Mouse (Mus musculus) embryonic facial prominence, embryonic 10.5 days (tissue): ENCODE measurements at regions not wholly inside any gene's neighbourhood (a gene's known extent, or its start where the extent isn't known, plus 50 kb on each side); places are given as distances from the start of the nearest gene placed in this dataset.

Experiments used
- DNase-seq: peaks from one replicate; pipeline ENCODE4 v3.0.0-alpha.2; 2017; ENCODE audit warnings: low spot score
- H3K27ac ChIP-seq: fragments of 300-500 bp; sonication (generic); replicated peaks from 2 replicates; pipeline ENCODE4 v1.5.1; 2016; ENCODE audit warnings: mild to moderate bottlenecking
- H3K27me3 ChIP-seq: fragments of 300-500 bp; sonication (generic); replicated peaks from 2 replicates; pipeline ENCODE4 v1.6.1; 2016; ENCODE audit warnings: low read depth, mild to moderate bottlenecking; ENCODE audit not compliant: poor library complexity, severe bottlenecking
- H3K36me3 ChIP-seq: fragments of 300-500 bp; sonication (generic); replicated peaks from 2 replicates; pipeline ENCODE4 v1.6.1; 2016; ENCODE audit warnings: mild to moderate bottlenecking, moderate library complexity
- H3K4me1 ChIP-seq: fragments of 300-500 bp; sonication (generic); 2 replicates; pipeline ENCODE4 v1.6.1; 2016
- H3K4me3 ChIP-seq: fragments of 300-500 bp; sonication (generic); 2 replicates; pipeline ENCODE4 v1.5.1; 2016; ENCODE audit warnings: mild to moderate bottlenecking, moderate library complexity
- H3K9me3 ChIP-seq: fragments of 300-500 bp; sonication (generic); 2 replicates; pipeline ENCODE4 v1.6.1; 2016; ENCODE audit warnings: mild to moderate bottlenecking
- whole genome bisulfite sequencing: fragments of 180-500 bp; shearing (Covaris S2); methylation state at CpG from one replicate; pipeline ENCODE4 v1.1.7; 2016; 5-methylcytosine and 5-hydroxymethylcytosine counted together

GRCm38 (mm10) chr16:78451251-78451650, 74.3 kb upstream of the Btg3 start:
- DNase-seq: no peak
- Histone ChIP-seq H3K27ac (no peak overlapping the region), H3K4me3 (no peak overlapping the region), H3K4me1 (no peaks in the 10 kb centered on the region), H3K9me3 (no peaks in the 10 kb centered on the region), H3K36me3 (no peaks in the 10 kb centered on the region), H3K27me3 (no peaks in the 10 kb centered on the region)
- WGBS: 83% methylated on average over 11 of the region's 11 CpGs

GRCm38 (mm10) chr16:78449231-78449630, 72.2 kb upstream of the Btg3 start:
- Histone ChIP-seq H3K4me1 (no peaks in the 10 kb centered on the region), H3K9me3 (no peaks in the 10 kb centered on the region)
- DNase-seq: no peak

GRCm38 (mm10) chr16:78443262-78443661, 66.3 kb upstream of the Btg3 start:
- H3K9me3 ChIP-seq: no peaks in the 10 kb centered on the region
- WGBS: 95% methylated on average over 8 of the region's 8 CpGs
- H3K4me3 ChIP-seq: no peak overlapping the region

More at GRCm38 (mm10) chr16:78449231-78449630, 72.2 kb upstream of the Btg3 start:
- H3K27ac ChIP-seq: no peak overlapping the region
- H3K36me3 ChIP-seq: no peaks in the 10 kb centered on the region
- no peak overlapping the region for H3K4me3 ChIP-seq
- whole genome bisulfite sequencing: 97% methylated on average over 8 of the region's 8 CpGs
- no peaks in the 10 kb centered on the region for H3K27me3 ChIP-seq

GRCm38 (mm10) chr16:78442830-78443229, 65.8 kb upstream of the Btg3 start:
- Histone ChIP-seq H3K27ac (no peak overlapping the region), H3K27me3 (no peaks in the 10 kb centered on the region), H3K4me1 (no peaks in the 10 kb centered on the region), H3K9me3 (no peaks in the 10 kb centered on the region), H3K4me3 (no peak overlapping the region), H3K36me3 (no peaks in the 10 kb centered on the region)
- WGBS: 94% methylated on average over 7 of the region's 7 CpGs
- no peak for DNase-seq

More at GRCm38 (mm10) chr16:78443262-78443661, 66.3 kb upstream of the Btg3 start:
- H3K36me3 ChIP-seq: no peaks in the 10 kb centered on the region
- no peak overlapping the region for H3K27ac ChIP-seq
- no peaks in the 10 kb centered on the region for H3K4me1 ChIP-seq
- DNase-seq: no peak
- H3K27me3 ChIP-seq: no peaks in the 10 kb centered on the region

GRCm38 (mm10) chr16:78441961-78442360, 65.0 kb upstream of the Btg3 start:
- Histone ChIP-seq H3K27me3 (no peaks in the 10 kb centered on the region), H3K4me3 (no peak overlapping the region), H3K36me3 (no peaks in the 10 kb centered on the region), H3K4me1 (no peaks in the 10 kb centered on the region), H3K27ac (no peak overlapping the region), H3K9me3 (no peaks in the 10 kb centered on the region)
- DNase-seq: no peak
- WGBS: 92% methylated on average over 6 of the region's 6 CpGs

GRCm38 (mm10) chr16:78435707-78436106, 58.7 kb upstream of the Btg3 start:
- DNase-seq: no peak
- H3K4me1 ChIP-seq: no peaks in the 10 kb centered on the region
- no peaks in the 10 kb centered on the region for H3K36me3 ChIP-seq
- H3K9me3 ChIP-seq: no peaks in the 10 kb centered on the region
- H3K27me3 ChIP-seq: no peaks in the 10 kb centered on the region
- no peak overlapping the region for H3K27ac ChIP-seq
- 85% methylated on average over 5 of the region's 5 CpGs for WGBS
- H3K4me3 ChIP-seq: no peak overlapping the region

- Histone ChIP-seq H3K9me3 (no peaks in the 10 kb centered on the region), H3K4me3 (0 out of 2 replicates have a peak overlapping the region, but pooled peaks have one; percentile 26), H3K36me3 (no peaks in the 10 kb centered on the region), H3K27ac (no peak overlapping the region; the same call in 1 of the 2 replicates), H3K4me1 (peaks cover 21% of the 10 kb centered on the region), H3K27me3 (no peaks in the 10 kb centered on the region)
- 46% methylated on average over 16 of the region's 16 CpGs for WGBS
- DNase-seq: no peak
Measured at GRCm38 (mm10) chr16:78427470-78428041, 50.6 kb upstream of the Btg3 start.
